Mouse (Mus musculus): ENCODE data around the gene Gm43517.

DNA sequence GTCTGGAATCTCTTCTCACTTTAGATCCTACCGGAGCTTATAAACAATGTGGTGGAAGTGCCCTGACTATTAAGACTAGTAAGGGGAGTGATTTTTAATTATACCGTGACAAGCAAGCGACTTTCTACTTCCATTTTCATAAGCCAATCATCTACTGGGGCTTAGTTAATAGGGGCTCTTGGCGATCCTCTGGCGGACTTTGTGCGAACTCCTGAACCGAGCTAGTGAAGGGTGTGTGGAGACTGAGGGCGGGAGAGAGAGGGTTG is 15.8 kb downstream of the Gm43517 start:
- TF ChIP-seq POLR2A (IDR thresholded peaks at IDR 0.05; ENCODE audit: low read depth, low read length) (no peak), CTCF (conservative IDR thresholded peaks at IDR 0.05 in 1 of 2, IDR thresholded peaks at IDR 0.05 in 1 of 2; ENCODE audit: low read depth in 2 of 2, low read length in 2 of 2) (no peak), MAFK (IDR thresholded peaks at IDR 0.05; ENCODE audit: insufficient replicate concordance, low read length) (no peak), ZMIZ1 (IDR thresholded peaks at IDR 0.05; ENCODE audit: low read depth, low read length) (no peak), MXI1 (IDR thresholded peaks at IDR 0.05; ENCODE audit: low read depth, low read length) (no peak)

All from CH12.LX (cell line).